In genomic region chr9:83579049-83579448, GRCm38 (mm10) we compare ENCODE assay signal across 29 mouse cellular contexts.
"Had no signal": no experiment of that assay in that cellular context is flagged by ENCODE, and none has a peak within 500 bp of the region (broad histone marks: within the 10 kb centered on the region; RNA-seq: fewer than 3 reads in every experiment).

No protein-coding gene starts in this region.

- DNase-seq: heart, postnatal 10 days; heart, postnatal 14 days; heart, postnatal 36 days; heart, postnatal 4 days; kidney, adult 11 months; kidney, adult 18-20 months; kidney, adult 2 months; kidney, adult 8-10 months; kidney, adult 9 months; kidney, postnatal 10 days; kidney, postnatal 14 days; kidney, postnatal 25 days; kidney, postnatal 36 days; kidney, postnatal 4 days; layer of hippocampus, adult 9-11 months; layer of hippocampus, postnatal 36 days had no signal

- H3K4me2 ChIP-seq: heart, embryonic 11.5 days; heart, embryonic 12.5 days; heart, embryonic 13.5 days; heart, embryonic 15.5 days; hindbrain, embryonic 12.5 days; hindbrain, embryonic 13.5 days; hindbrain, embryonic 14.5 days; hindbrain, embryonic 15.5 days; intestine, embryonic 15.5 days; kidney, embryonic 15.5 days had no signal

- H3K36me3 ChIP-seq: heart, embryonic 10.5 days; heart, embryonic 12.5 days; heart, embryonic 15.5 days; hindbrain, embryonic 10.5 days; hindbrain, embryonic 12.5 days; hindbrain, embryonic 13.5 days; hindbrain, embryonic 15.5 days; intestine, embryonic 15.5 days had no signal

- H3K27me3 ChIP-seq: heart, embryonic 12.5 days; heart, embryonic 13.5 days; heart, embryonic 15.5 days; hindbrain, embryonic 12.5 days; hindbrain, embryonic 13.5 days; hindbrain, embryonic 15.5 days; intestine, embryonic 15.5 days; kidney, embryonic 15.5 days had no signal

- H3K4me3 ChIP-seq: heart, embryonic 10.5 days; heart, embryonic 12.5 days; heart, embryonic 13.5 days; heart, embryonic 15.5 days; hindbrain, embryonic 10.5 days; hindbrain, embryonic 12.5 days; hindbrain, embryonic 13.5 days; hindbrain, embryonic 15.5 days; intestine, embryonic 15.5 days; kidney, embryonic 15.5 days; layer of hippocampus, adult 2 months had no signal
